Mouse (Mus musculus) heart, postnatal 0 days (tissue): ENCODE data around the gene Olfr31. TPM values are rescaled to one million over a fixed set of nuclear protein-coding genes. Genes with fewer than 3 reads are reported as not detected.

Source experiments
- ATAC-seq: fragments of 200-750 bp; cut with Nextera tagmentation; 2 replicates; pipeline ENCODE4 v1.8.0; 2017; ENCODE audit warnings: low read depth, moderate number of reproducible peaks, moderate library complexity; ENCODE audit not compliant: insufficient read depth
- DNase-seq: peaks from one replicate; pipeline ENCODE4 v3.0.0-alpha.2; 2016; ENCODE audit warnings: low spot score
- H3K27ac ChIP-seq: fragments of 300-500 bp; sonication (generic); 2 replicates; pipeline ENCODE4 v1.5.1; 2014; ENCODE audit warnings: low read depth, mild to moderate bottlenecking
- H3K27me3 ChIP-seq: fragments of 300-500 bp; sonication (generic); 2 replicates; pipeline ENCODE4 v1.6.1; 2014; ENCODE audit warnings: low read length, mixed read lengths; ENCODE audit not compliant: control insufficient read depth, insufficient read depth
- H3K36me3 ChIP-seq: fragments of 300-500 bp; sonication (generic); replicated peaks from 2 replicates; pipeline ENCODE4 v1.6.1; 2014; ENCODE audit warnings: low read length, mixed read lengths; ENCODE audit not compliant: control insufficient read depth, insufficient read depth
- H3K4me1 ChIP-seq: fragments of 300-500 bp; sonication (generic); 2 replicates; pipeline ENCODE4 v1.6.1; 2014; ENCODE audit warnings: antibody characterized with exemption; ENCODE audit not compliant: control insufficient read depth, insufficient read depth
- H3K4me2 ChIP-seq: fragments of 300-500 bp; sonication (generic); 2 replicates; pipeline ENCODE4 v1.6.1; 2014; ENCODE audit warnings: low read depth, mild to moderate bottlenecking, low read length, moderate library complexity
- H3K4me3 ChIP-seq: fragments of 300-500 bp; sonication (generic); 2 replicates; pipeline ENCODE4 v1.5.1; 2014; ENCODE audit warnings: low read depth, low read length
- H3K9ac ChIP-seq: fragments of 300-500 bp; sonication (generic); replicated peaks from 2 replicates; pipeline ENCODE4 v1.6.1; 2014; ENCODE audit warnings: low read depth, low read length, mixed read lengths
- H3K9me3 ChIP-seq: fragments of 300-500 bp; sonication (generic); replicated peaks from 2 replicates; pipeline ENCODE4 v1.6.1; 2016; ENCODE audit warnings: low read length; ENCODE audit not compliant: control insufficient read depth
- CTCF ChIP-seq: IDR thresholded peaks from 2 replicates; pipeline ENCODE4 v1.5.1; 2016; ENCODE audit warnings: antibody characterized with exemption, control low read depth, low read depth
- EP300 ChIP-seq: IDR thresholded peaks from 2 replicates; pipeline ENCODE4 v1.6.1; 2016; ENCODE audit warnings: antibody characterized with exemption, low read depth
- WGBS: fragments of 180-500 bp; shearing (Covaris S2); extraction: QIAGEN DNeasy Blood & Tissue Kit; methylation state at CpG from one replicate; pipeline ENCODE4 v1.1.7; 2014; 5-methylcytosine and 5-hydroxymethylcytosine counted together
- polyA plus RNA-seq: library from polyadenylated mRNA; unstranded; fragments of >200 nt; fragmentation: Nextera tagmentation; extraction: Ambion mirVana; gene quantifications from 2 replicates; pipeline ENCODE4 v1.2.1, GENCODE M21; 2015
- total RNA-seq: library from RNA; depleted of rRNA; stranded (reverse); fragments of >200 nt; gene quantifications from 2 replicates; pipeline ENCODE4 v1.2.3, GENCODE M21; 2014; ENCODE audit warnings: low replicate concordance

The Olfr31 gene
- total and polyA plus RNA-seq, 2 experiments from 2014 or later: not detected

DNA sequence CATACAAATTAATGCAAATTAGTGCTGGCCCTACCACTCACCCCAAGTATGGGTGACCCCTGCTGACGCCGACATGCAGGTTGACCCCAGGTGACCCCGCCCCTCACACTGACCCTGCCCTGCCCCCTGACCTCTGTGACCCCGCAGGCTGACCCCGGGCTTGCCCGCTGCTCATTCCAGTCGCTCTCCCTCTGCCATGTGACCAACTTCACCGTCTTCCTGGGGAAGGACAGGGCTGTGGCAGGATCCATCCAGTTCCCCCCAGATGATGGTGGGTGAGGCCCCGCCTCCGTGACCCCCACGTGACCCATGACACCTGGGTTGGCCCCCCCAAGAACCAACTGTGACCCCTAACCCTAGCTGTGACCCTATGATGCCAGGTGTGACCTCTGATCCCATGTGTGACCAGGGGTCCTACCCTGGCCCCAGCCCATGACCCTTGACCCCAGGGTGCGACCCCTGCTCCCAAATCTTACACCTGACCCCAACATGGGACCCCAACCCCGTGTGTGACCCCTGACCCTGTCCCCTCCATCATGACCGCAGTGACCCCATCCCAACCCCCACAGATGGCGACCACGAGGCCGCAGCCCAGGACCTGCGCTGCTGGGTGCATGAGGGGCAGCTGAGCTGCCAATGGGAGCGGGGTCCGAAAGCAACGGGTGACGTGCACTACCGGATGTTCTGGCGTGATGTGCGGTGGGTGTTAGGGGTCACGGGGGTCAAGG is 26.2 kb downstream of the Olfr31 start:
- no peak; the same call in 1 of the 2 replicates for ATAC-seq
- no peak for TF ChIP-seq CTCF
- no peak for TF ChIP-seq EP300
- 0 out of 2 replicates have a peak, but pooled peaks cover 4% of the 10 kb centered on the region for H3K36me3 ChIP-seq
- WGBS: 96% methylated on average over 26 of the region's 26 CpGs
- no peak overlapping the region for H3K4me3 ChIP-seq
- no peaks in the 10 kb centered on the region for H3K4me1 ChIP-seq
- H3K27me3 ChIP-seq: no peaks in the 10 kb centered on the region
- no peak for DNase-seq
- H3K27ac ChIP-seq: no peak overlapping the region
- H3K4me2 ChIP-seq: no peak overlapping the region
- no peak overlapping the region for H3K9ac ChIP-seq
- peaks cover 49% of the 10 kb centered on the region for H3K9me3 ChIP-seq

DNA sequence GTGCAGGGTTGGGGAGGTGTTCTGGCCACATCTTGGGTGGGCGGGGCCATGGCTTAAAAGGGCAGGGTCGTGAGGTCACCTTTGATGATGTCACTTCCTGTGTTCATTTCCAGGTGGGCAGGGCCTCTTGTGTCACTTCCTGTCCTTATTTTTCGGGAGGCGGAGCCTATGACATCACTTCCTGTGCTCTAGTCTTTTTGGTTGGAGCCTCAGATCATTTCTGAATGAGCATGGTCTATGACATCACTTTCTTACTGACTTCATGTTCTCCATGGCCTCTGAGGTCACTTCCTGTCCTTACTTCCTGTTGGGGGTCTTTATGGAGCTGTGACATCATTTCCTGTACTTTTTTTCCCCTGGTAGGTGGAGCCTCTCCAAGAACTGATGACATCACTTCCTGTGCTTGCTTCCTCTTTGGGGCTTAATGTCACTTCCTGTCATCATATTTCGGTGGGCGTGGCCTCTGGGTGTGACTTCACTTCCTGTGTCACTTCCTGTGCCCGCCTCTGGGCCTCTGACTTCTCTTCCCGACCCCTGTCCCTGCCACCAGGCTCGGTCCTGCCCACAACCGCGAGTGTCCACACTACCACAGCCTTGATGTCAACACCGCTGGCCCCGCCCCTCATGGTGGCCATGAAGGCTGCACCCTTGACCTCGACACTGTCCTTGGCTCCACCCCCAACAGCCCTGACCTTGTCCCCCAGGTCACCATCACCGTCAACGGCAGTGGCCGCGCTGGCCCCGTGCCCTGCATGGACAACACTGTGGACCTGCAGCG is 27.0 kb downstream of the Olfr31 start:
- 98% methylated on average over 20 of the region's 20 CpGs for WGBS
- Histone ChIP-seq H3K9me3 (peaks cover 57% of the 10 kb centered on the region), H3K9ac (no peak overlapping the region), H3K4me1 (no peaks in the 10 kb centered on the region), H3K36me3 (0 out of 2 replicates have a peak, but pooled peaks cover 4% of the 10 kb centered on the region), H3K4me3 (no peak overlapping the region), H3K27me3 (no peaks in the 10 kb centered on the region), H3K27ac (no peak overlapping the region), H3K4me2 (no peak overlapping the region)
- no peak for DNase-seq
- TF ChIP-seq EP300 (no peak), CTCF (no peak)
- ATAC-seq: no peak

DNA sequence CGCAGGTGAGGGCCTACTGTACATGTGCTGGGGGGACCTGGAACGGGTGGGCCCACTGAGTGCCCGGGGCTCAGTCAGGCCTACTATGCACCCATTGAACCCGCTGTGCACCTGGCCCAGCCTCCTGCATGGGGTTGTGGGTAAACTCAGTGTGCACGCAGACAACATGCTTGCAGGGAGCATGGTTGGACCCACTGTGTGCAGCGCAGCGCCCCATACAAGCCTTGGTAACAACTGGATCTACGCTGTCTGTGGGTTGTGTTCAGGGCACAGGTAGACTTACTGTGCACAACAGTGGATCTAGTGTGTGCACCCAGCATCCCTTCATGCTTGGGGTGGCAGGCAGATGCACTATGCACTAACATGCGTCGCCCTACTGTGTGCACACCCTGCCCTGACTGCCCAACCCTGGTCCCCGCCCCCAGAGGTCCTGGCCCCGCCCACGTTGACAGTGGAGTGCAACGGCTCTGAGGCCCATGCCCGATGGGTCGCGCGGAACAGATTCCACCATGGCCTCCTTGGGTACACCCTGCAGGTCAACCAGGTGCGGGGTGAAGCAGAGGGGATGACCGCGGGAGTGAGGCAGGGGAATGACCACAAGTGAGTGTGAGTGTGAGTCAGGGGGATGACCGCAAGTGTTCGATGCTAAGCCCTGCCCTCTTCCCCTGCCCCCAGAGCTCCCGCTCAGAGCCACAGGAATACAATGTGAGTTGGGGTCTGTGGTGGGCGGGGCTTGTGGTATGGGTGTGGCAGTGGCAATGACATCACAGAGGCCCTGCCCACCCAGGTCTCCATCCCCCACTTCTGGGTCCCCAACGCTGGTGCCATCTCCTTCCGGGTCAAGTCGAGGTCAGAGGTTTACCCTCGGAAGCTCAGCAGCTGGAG is 27.9 kb downstream of the Olfr31 start:
- ATAC-seq (no peak), DNase-seq (no peak)
- Histone ChIP-seq H3K4me3 (no peak overlapping the region), H3K4me1 (no peaks in the 10 kb centered on the region), H3K36me3 (0 out of 2 replicates have a peak, but pooled peaks cover 4% of the 10 kb centered on the region), H3K27ac (no peak overlapping the region), H3K9ac (no peak overlapping the region), H3K27me3 (no peaks in the 10 kb centered on the region), H3K9me3 (peaks cover 65% of the 10 kb centered on the region), H3K4me2 (no peak overlapping the region)
- TF ChIP-seq CTCF (no peak), EP300 (no peak)
- 96% methylated on average over 29 of the region's 29 CpGs for WGBS

DNA sequence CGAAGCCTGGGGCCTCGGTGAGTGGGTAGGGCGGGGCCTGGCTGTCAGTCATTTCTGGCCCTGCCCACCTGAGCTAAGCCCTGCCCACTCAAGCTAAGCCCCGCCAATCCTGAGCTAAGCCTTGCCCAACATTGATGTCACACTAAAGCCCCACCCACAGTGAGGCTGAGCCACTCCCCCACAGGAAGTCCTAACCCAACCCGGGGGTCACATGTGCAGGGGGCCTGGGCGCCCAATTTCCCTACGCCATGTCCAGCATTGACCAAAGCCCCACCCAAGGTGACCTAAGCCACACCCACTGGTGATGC is 28.5 kb downstream of the Olfr31 start:
- Histone ChIP-seq H3K4me3 (no peak overlapping the region), H3K4me1 (no peaks in the 10 kb centered on the region), H3K4me2 (no peak overlapping the region), H3K9ac (no peak overlapping the region), H3K36me3 (0 out of 2 replicates have a peak, but pooled peaks cover 4% of the 10 kb centered on the region), H3K9me3 (peaks cover 66% of the 10 kb centered on the region), H3K27me3 (no peaks in the 10 kb centered on the region), H3K27ac (no peak overlapping the region)
- DNase-seq (no peak), ATAC-seq (no peak)
- TF ChIP-seq EP300: no peak
- no peak for TF ChIP-seq CTCF
- over 99% methylated on average over 7 of the region's 7 CpGs for WGBS

DNA sequence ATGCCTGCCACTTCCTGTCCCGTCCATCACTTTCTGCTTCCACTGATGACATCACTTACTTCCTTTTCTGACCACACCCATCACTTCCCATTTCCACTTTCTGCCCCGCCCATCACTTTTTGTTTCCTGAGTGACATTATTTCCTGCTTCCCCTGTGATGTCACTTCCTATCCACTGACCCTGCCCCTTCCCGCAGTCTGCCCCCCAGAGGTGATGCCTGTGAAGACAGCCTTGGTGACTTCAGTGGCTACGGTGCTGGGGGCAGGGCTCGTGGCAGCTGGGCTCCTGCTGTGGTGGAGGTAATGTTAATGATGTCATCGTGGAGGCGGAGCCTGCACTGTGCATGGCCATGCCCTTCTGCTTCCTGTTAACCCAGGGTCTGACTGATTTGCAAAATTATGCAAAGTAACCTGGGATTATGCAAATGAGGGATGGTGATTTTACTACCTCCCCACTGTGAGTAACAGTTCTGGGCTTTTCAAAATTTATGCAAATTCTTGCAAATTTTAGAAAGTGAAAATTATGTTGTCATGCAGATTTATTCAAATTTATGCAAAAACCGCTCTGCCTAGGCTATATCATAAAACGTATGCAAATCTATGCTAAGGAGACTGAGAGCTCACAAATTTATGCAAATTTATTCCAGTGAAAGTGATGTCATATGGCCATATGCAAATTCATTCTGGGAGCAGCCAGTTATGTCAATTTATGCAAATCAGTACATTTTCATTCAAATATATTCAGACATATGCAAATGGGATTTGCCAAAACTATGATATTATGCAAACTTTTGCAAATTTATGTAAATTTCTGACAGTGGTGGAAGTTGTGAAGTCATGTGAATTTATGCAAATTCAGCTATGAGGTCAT is 29.3 kb downstream of the Olfr31 start:
- DNase-seq (no peak), ATAC-seq (no peak)
- no peak overlapping the region for H3K27ac ChIP-seq
- no peak overlapping the region for H3K4me2 ChIP-seq
- no peak for TF ChIP-seq EP300
- TF ChIP-seq CTCF: no peak
- no peaks in the 10 kb centered on the region for H3K27me3 ChIP-seq
- 97% methylated on average over 9 of the region's 9 CpGs for WGBS
- no peaks in the 10 kb centered on the region for H3K4me1 ChIP-seq
- no peak overlapping the region for H3K4me3 ChIP-seq
- peaks cover 66% of the 10 kb centered on the region for H3K9me3 ChIP-seq
- 0 out of 2 replicates have a peak, but pooled peaks cover 4% of the 10 kb centered on the region for H3K36me3 ChIP-seq
- no peak overlapping the region for H3K9ac ChIP-seq
